Mouse (Mus musculus): ENCODE measurements around the gene Ifrd2. TPM values are rescaled to one million over a fixed set of nuclear protein-coding genes. Genes with fewer than 3 reads are reported as not detected.

Gene Ifrd2
- polyA plus RNA-seq, 1 experiment = 65.1 TPM

DNA sequence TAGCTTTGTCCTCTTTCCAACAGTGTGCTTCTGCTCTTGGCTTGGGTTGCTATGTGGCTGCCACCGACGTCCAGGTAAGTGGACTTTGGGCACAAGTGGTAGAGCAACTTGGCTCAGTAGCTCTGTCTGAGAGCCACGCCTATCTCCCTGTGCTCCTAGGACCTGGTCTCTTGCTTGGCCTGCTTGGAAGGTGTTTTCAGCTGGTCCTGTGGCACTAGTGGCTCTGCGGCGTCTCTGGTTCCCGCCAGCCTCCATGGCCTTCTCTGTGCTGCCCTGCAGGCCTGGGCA lies 3.3 kb downstream of the Ifrd2 start:
- Histone ChIP-seq H3K4me1 (replicated peaks; ENCODE audit: control insufficient read depth, insufficient read depth, low read length) (peaks cover 16% of the 10 kb centered on the region), H3K27me3 (ENCODE audit: control insufficient read depth, insufficient read depth, low read length) (no peaks in the 10 kb centered on the region), H3K27ac (ENCODE audit: control insufficient read depth, insufficient read depth, low read length) (no peak overlapping the region), H3K36me3 (ENCODE audit: control insufficient read depth, insufficient read depth, low read length) (peaks cover 6% of the 10 kb centered on the region; the same call in 1 of the 2 replicates), H3K4me3 (ENCODE audit: control insufficient read depth, insufficient read depth, low read length) (no peak overlapping the region)
- TF ChIP-seq CTCF (IDR thresholded peaks at IDR 0.05; ENCODE audit: borderline replicate concordance, control insufficient read depth, extremely low read depth, insufficient read depth, low read length, poor library complexity) = no peak
- TF ChIP-seq POLR2A (IDR thresholded peaks at IDR 0.05; ENCODE audit: control insufficient read depth, extremely low read depth, insufficient read depth, low read length, poor library complexity) = no peak
- no peak for DNase-seq
- 98% methylated on average over 6 of the region's 6 CpGs for WGBS

DNA sequence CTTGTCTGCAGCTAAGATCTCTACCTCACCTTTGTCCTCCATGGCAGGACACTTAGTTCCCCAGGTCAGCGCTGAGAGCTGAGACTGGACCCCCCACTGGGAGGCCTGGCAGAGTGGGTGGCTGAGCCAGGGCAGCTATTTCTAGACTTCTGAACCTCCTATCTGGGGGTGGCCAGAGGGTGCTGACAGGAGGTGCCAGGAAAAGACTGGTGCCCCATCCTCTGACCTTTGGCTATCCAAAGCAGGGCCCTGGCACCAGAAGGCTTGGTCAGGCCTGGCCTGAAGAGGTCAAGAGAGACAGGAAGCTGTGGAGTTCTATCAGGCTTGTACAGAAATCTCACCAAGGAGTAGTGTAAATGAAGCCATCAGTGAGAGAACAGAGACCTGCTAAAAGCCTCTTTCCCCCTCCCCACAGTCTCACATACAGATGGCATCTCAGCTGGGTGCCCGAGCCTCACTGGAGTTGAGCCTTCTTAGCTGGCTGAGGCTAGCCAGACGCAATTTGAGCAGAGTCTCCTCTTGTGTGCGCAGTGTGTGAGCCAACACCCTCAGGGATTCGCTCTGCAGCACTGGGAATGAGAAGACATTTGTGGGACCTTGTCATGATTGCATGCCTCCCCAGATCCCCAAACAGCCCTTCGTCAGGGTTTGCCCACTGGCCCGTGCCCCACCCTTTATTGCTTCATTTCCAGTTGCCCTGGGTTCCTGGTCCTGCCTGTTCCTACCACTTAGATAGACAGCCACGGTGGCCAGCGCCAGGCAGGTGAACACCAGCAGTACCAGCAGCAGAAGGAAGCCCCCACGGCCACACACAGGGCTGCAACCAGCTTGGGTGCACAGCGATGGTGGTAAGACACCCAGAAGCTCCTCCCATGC lies 5.9 kb downstream of the Ifrd2 start:
- WGBS = 96% methylated on average over 11 of the region's 11 CpGs
- no peak overlapping the region for H3K4me3 ChIP-seq (ENCODE audit: control insufficient read depth, insufficient read depth, low read length)
- DNase-seq = no peak
- H3K27me3 ChIP-seq (ENCODE audit: control insufficient read depth, insufficient read depth, low read length) = no peaks in the 10 kb centered on the region
- peaks cover 6% of the 10 kb centered on the region; the same call in 1 of the 2 replicates for H3K36me3 ChIP-seq (ENCODE audit: control insufficient read depth, insufficient read depth, low read length)
- TF ChIP-seq CTCF (IDR thresholded peaks at IDR 0.05; ENCODE audit: borderline replicate concordance, control insufficient read depth, extremely low read depth, insufficient read depth, low read length, poor library complexity) (no peak), POLR2A (IDR thresholded peaks at IDR 0.05; ENCODE audit: control insufficient read depth, extremely low read depth, insufficient read depth, low read length, poor library complexity) (no peak)
- peaks cover 7% of the 10 kb centered on the region; the same call in 1 of the 2 replicates for H3K4me1 ChIP-seq (replicated peaks; ENCODE audit: control insufficient read depth, insufficient read depth, low read length)
- no peak overlapping the region for H3K27ac ChIP-seq (ENCODE audit: control insufficient read depth, insufficient read depth, low read length)

- no peak for DNase-seq
- TF ChIP-seq CTCF (IDR thresholded peaks at IDR 0.05; ENCODE audit: borderline replicate concordance, control insufficient read depth, extremely low read depth, insufficient read depth, low read length, poor library complexity) (no peak), POLR2A (IDR thresholded peaks at IDR 0.05; ENCODE audit: control insufficient read depth, extremely low read depth, insufficient read depth, low read length, poor library complexity) (no peak)
- Histone ChIP-seq H3K36me3 (ENCODE audit: control insufficient read depth, insufficient read depth, low read length) (peaks cover 6% of the 10 kb centered on the region; the same call in 1 of the 2 replicates), H3K4me1 (replicated peaks; ENCODE audit: control insufficient read depth, insufficient read depth, low read length) (no peaks in the 10 kb centered on the region), H3K27me3 (ENCODE audit: control insufficient read depth, insufficient read depth, low read length) (no peaks in the 10 kb centered on the region), H3K27ac (ENCODE audit: control insufficient read depth, insufficient read depth, low read length) (peak overlapping the region; percentile 1; the same call in 1 of the 2 replicates), H3K4me3 (ENCODE audit: control insufficient read depth, insufficient read depth, low read length) (no peak overlapping the region)
- 95% methylated on average over 8 of the region's 8 CpGs for WGBS
These were observed 7.0 kb downstream of the Ifrd2 start for GRCm38 (mm10) chr9:107594281-107595062.

DNA sequence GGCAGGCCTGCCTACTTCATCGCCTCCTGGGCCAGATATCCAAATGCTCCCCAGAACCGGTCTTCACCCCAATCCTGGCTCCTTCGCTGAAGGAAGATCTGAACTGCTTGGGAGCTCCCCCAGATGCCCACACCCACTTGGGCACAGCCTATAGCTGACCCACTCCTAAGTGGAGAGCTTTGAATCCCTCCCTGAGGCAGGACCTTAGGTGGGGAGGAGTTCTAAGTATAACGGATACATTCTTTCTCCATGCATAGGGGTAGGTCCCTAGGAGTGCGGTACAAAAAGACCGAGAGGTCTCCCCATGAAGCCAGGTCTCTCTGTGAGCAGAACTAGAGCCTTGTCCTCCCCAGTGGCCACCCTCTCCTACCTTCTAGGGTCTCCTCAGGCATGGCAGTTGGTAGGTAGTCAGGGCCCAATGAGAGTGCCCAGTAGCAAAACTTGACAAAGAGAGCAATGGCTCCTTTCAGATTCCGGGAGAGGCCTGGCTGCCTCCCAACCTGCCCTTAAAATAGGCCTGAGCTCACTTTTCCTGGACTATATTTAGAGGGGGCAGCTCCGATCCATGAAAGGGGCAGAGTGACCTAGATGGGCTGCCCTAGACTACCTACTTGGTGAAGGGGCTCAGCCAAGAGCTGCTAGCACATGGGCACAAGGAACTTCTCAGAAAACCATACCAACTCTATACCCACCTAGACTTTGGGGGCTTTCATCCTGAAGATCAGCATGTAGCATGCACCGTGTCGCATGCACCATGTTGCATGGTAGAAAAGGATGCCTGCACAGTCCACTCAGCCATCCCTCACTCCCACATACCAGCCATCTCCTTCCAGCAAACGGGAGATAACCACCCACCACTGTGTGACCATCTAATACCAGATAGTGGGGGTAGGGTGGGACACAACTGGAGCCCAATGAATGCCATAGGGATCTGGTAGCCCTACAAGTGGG lies 9.5 kb downstream of the Ifrd2 start:
- TF ChIP-seq POLR2A (IDR thresholded peaks at IDR 0.05; ENCODE audit: control insufficient read depth, extremely low read depth, insufficient read depth, low read length, poor library complexity) (no peak), CTCF (IDR thresholded peaks at IDR 0.05; ENCODE audit: borderline replicate concordance, control insufficient read depth, extremely low read depth, insufficient read depth, low read length, poor library complexity) (no peak)
- Histone ChIP-seq H3K4me1 (replicated peaks; ENCODE audit: control insufficient read depth, insufficient read depth, low read length) (peaks cover 14% of the 10 kb centered on the region), H3K36me3 (ENCODE audit: control insufficient read depth, insufficient read depth, low read length) (peaks cover 4% of the 10 kb centered on the region; the same call in 1 of the 2 replicates), H3K27ac (ENCODE audit: control insufficient read depth, insufficient read depth, low read length) (no peak overlapping the region), H3K27me3 (ENCODE audit: control insufficient read depth, insufficient read depth, low read length) (no peaks in the 10 kb centered on the region), H3K4me3 (ENCODE audit: control insufficient read depth, insufficient read depth, low read length) (no peak overlapping the region)
- 96% methylated on average over 11 of the region's 11 CpGs for WGBS
- no peak for DNase-seq

DNA sequence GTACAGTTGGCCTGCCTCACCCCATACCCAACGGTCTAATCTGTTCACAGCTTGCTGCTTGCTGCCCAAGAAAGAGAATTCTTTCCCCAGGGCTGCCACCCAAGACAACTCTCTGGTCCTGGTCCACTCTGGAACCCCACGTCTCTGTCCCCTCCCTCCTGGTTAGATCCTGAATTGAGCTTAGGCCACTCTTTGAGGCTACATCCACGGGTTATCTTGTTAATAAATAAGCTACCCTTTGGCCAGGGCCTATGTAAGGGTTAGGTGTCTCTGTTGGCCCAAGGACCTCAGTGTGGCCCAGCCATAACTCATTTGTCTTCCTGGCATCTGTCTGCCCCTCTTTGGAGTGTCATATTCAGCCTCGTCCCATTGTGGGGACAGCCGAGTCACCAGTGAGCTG lies 10.9 kb downstream of the Ifrd2 start:
- Histone ChIP-seq H3K36me3 (ENCODE audit: control insufficient read depth, insufficient read depth, low read length) (no peaks in the 10 kb centered on the region; the same call in 1 of the 2 replicates), H3K4me3 (ENCODE audit: control insufficient read depth, insufficient read depth, low read length) (no peak overlapping the region), H3K27ac (ENCODE audit: control insufficient read depth, insufficient read depth, low read length) (no peak overlapping the region), H3K4me1 (replicated peaks; ENCODE audit: control insufficient read depth, insufficient read depth, low read length) (peaks cover 14% of the 10 kb centered on the region), H3K27me3 (ENCODE audit: control insufficient read depth, insufficient read depth, low read length) (no peaks in the 10 kb centered on the region)
- TF ChIP-seq POLR2A (IDR thresholded peaks at IDR 0.05; ENCODE audit: control insufficient read depth, extremely low read depth, insufficient read depth, low read length, poor library complexity) (no peak), CTCF (IDR thresholded peaks at IDR 0.05; ENCODE audit: borderline replicate concordance, control insufficient read depth, extremely low read depth, insufficient read depth, low read length, poor library complexity) (no peak)
- no peak for DNase-seq
- 92% methylated on average over 5 of the region's 5 CpGs for WGBS

Measured in thymus, adult 2 months (tissue).